Mouse (Mus musculus) intestine, embryonic 16.5 days (tissue): ENCODE measurements around the gene Car12. TPM values are rescaled to one million over a fixed set of nuclear protein-coding genes. Genes with fewer than 3 reads are reported as not detected.
A peak's percentile ranks its signal among the peaks of the same experiment; 100 is the strongest.

Source experiments
- ATAC-seq: fragments of 200-750 bp; cut with Nextera tagmentation; 2 replicates; pipeline ENCODE4 v1.8.0; 2017; ENCODE audit warnings: moderate TSS enrichment, moderate library complexity
- H3K27ac ChIP-seq: fragments of 300-500 bp; sonication (generic); 2 replicates; pipeline ENCODE4 v1.5.1; 2014; ENCODE audit warnings: mild to moderate bottlenecking, low read length
- H3K27me3 ChIP-seq: fragments of 300-500 bp; sonication (generic); replicated peaks from 2 replicates; pipeline ENCODE4 v1.6.1; 2014; ENCODE audit warnings: low read length, control low read depth, mixed read lengths; ENCODE audit not compliant: control insufficient read depth, insufficient read depth
- H3K36me3 ChIP-seq: fragments of 300-500 bp; sonication (generic); 2 replicates; pipeline ENCODE4 v1.6.1; 2014; ENCODE audit warnings: low read length, control low read depth; ENCODE audit not compliant: control insufficient read depth, insufficient read depth
- H3K4me1 ChIP-seq: fragments of 300-500 bp; sonication (generic); 2 replicates; pipeline ENCODE4 v1.6.1; 2014; ENCODE audit warnings: low read length, control low read depth, mixed read lengths; ENCODE audit not compliant: control insufficient read depth, insufficient read depth
- H3K4me2 ChIP-seq: fragments of 300-500 bp; sonication (generic); 2 replicates; pipeline ENCODE4 v1.6.1; 2014; ENCODE audit warnings: low read depth, low read length, control low read depth
- H3K4me3 ChIP-seq: fragments of 300-500 bp; sonication (generic); 2 replicates; pipeline ENCODE4 v1.5.1; 2014; ENCODE audit warnings: mild to moderate bottlenecking, low read length
- H3K9ac ChIP-seq: fragments of 300-500 bp; sonication (generic); 2 replicates; pipeline ENCODE4 v1.6.1; 2014; ENCODE audit warnings: low read depth, low read length
- H3K9me3 ChIP-seq: fragments of 300-500 bp; sonication (generic); 2 replicates; pipeline ENCODE4 v1.6.1; 2016; ENCODE audit warnings: low read length, control low read depth; ENCODE audit not compliant: control insufficient read depth
- WGBS: fragments of 180-500 bp; shearing (Covaris S2); extraction: QIAGEN DNeasy Blood & Tissue Kit; methylation state at CpG from one replicate; pipeline ENCODE4 v1.1.7; 2014; 5-methylcytosine and 5-hydroxymethylcytosine counted together
- polyA plus RNA-seq: library from polyadenylated mRNA; unstranded; fragments of >200 nt; fragmentation: Nextera tagmentation; extraction: Ambion mirVana; gene quantifications from 2 replicates; pipeline ENCODE4 v1.2.1, GENCODE M21; 2015

Gene Car12
- 5.4 and 6.2 TPM in 2 replicates for polyA plus RNA-seq

GRCm38 (mm10) chr9:66713135-66714021 is at the start of gene Car12:
Car12 (plus strand) TSS chr9:66713686.
- Histone ChIP-seq H3K27me3 (0 out of 2 replicates have a peak, but pooled peaks cover 3% of the 10 kb centered on the region), H3K9ac (peak within 1 kb of the TSS; percentile 65), H3K4me1 (peaks cover 7% of the 10 kb centered on the region; the same call in 1 of the 2 replicates), H3K27ac (0 out of 2 replicates have a peak within 1 kb of the TSS, but pooled peaks have one; percentile 21), H3K4me2 (peak within 1 kb of the TSS; percentile 93), H3K9me3 (no peaks in the 10 kb centered on the region), H3K36me3 (no peaks in the 10 kb centered on the region), H3K4me3 (peak within 1 kb of the TSS; percentile 53)
- peak; percentile 78 for ATAC-seq
- 15% methylated on average over 29 of the region's 29 CpGs for WGBS

- no peak overlapping the region for H3K4me3 ChIP-seq
- H3K27ac ChIP-seq = no peak overlapping the region
- no peak overlapping the region for H3K4me2 ChIP-seq
- no peaks in the 10 kb centered on the region for H3K4me1 ChIP-seq
- no peak for ATAC-seq
- H3K36me3 ChIP-seq = no peaks in the 10 kb centered on the region
- WGBS = 85% methylated on average over 3 of the region's 3 CpGs
- no peak overlapping the region for H3K9ac ChIP-seq
- no peaks in the 10 kb centered on the region for H3K9me3 ChIP-seq
- no peaks in the 10 kb centered on the region for H3K27me3 ChIP-seq
These were observed 49.7 kb upstream of the Car12 start for GRCm38 (mm10) chr9:66663764-66664163.

- Histone ChIP-seq H3K4me3 (no peak overlapping the region), H3K4me1 (peaks cover under 1% of the 10 kb centered on the region), H3K36me3 (no peaks in the 10 kb centered on the region), H3K27me3 (no peaks in the 10 kb centered on the region), H3K4me2 (no peak overlapping the region), H3K9me3 (no peaks in the 10 kb centered on the region), H3K27ac (no peak overlapping the region), H3K9ac (no peak overlapping the region)
- no peak for ATAC-seq
- WGBS = 89% methylated on average over 7 of the region's 7 CpGs
These were observed 48.9 kb upstream of the Car12 start for GRCm38 (mm10) chr9:66664561-66664960.

- no peak overlapping the region for H3K9ac ChIP-seq
- WGBS = 82% methylated on average over 3 of the region's 3 CpGs
- H3K27me3 ChIP-seq = no peaks in the 10 kb centered on the region
- H3K27ac ChIP-seq = no peak overlapping the region
- H3K4me2 ChIP-seq = no peak overlapping the region
- H3K4me3 ChIP-seq = no peak overlapping the region
- no peak for ATAC-seq
- H3K9me3 ChIP-seq = no peaks in the 10 kb centered on the region
- no peaks in the 10 kb centered on the region for H3K36me3 ChIP-seq
- H3K4me1 ChIP-seq = peaks cover 3% of the 10 kb centered on the region
These were observed 47.3 kb upstream of the Car12 start for GRCm38 (mm10) chr9:66666153-66666552.

GRCm38 (mm10) chr9:66667046-66667445 is 46.4 kb upstream of the Car12 start:
- no peaks in the 10 kb centered on the region for H3K36me3 ChIP-seq
- peaks cover 3% of the 10 kb centered on the region for H3K4me1 ChIP-seq
- no peak overlapping the region for H3K4me3 ChIP-seq
- 63% methylated on average over 6 of the region's 6 CpGs for WGBS
- H3K9me3 ChIP-seq = no peaks in the 10 kb centered on the region
- H3K4me2 ChIP-seq = no peak overlapping the region
- no peak overlapping the region for H3K27ac ChIP-seq
- H3K9ac ChIP-seq = no peak overlapping the region
- no peaks in the 10 kb centered on the region for H3K27me3 ChIP-seq
- peak; percentile 72 for ATAC-seq

- H3K9ac ChIP-seq = no peak overlapping the region
- no peak for ATAC-seq
- no peak overlapping the region for H3K4me3 ChIP-seq
- H3K4me2 ChIP-seq = no peak overlapping the region
- no peaks in the 10 kb centered on the region for H3K36me3 ChIP-seq
- no peak overlapping the region for H3K27ac ChIP-seq
- WGBS = 96% methylated on average over 4 of the region's 4 CpGs
- peaks cover 3% of the 10 kb centered on the region for H3K4me1 ChIP-seq
- no peaks in the 10 kb centered on the region for H3K9me3 ChIP-seq
- H3K27me3 ChIP-seq = no peaks in the 10 kb centered on the region
These were observed 45.6 kb upstream of the Car12 start for GRCm38 (mm10) chr9:66667868-66668267.

- peak; percentile 80 for ATAC-seq
- no peaks in the 10 kb centered on the region for H3K36me3 ChIP-seq
- H3K4me2 ChIP-seq = no peak overlapping the region
- 41% methylated on average over 7 of the region's 7 CpGs for WGBS
- no peaks in the 10 kb centered on the region for H3K9me3 ChIP-seq
- peak overlapping the region; percentile 43; the same call in 1 of the 2 replicates for H3K9ac ChIP-seq
- H3K27me3 ChIP-seq = no peaks in the 10 kb centered on the region
- H3K4me3 ChIP-seq = no peak overlapping the region
- H3K4me1 ChIP-seq = peaks cover 3% of the 10 kb centered on the region
- no peak overlapping the region for H3K27ac ChIP-seq
These were observed 43.9 kb upstream of the Car12 start for GRCm38 (mm10) chr9:66669561-66670078.

- H3K9ac ChIP-seq = no peak overlapping the region
- H3K4me2 ChIP-seq = no peak overlapping the region
- H3K4me3 ChIP-seq = no peak overlapping the region
- peaks cover 3% of the 10 kb centered on the region for H3K4me1 ChIP-seq
- WGBS = 33% methylated on average over 2 of the region's 2 CpGs
- no peaks in the 10 kb centered on the region for H3K9me3 ChIP-seq
- peak; percentile 72 for ATAC-seq
- no peaks in the 10 kb centered on the region for H3K36me3 ChIP-seq
- no peak overlapping the region for H3K27ac ChIP-seq
- no peaks in the 10 kb centered on the region for H3K27me3 ChIP-seq
These were observed 39.7 kb upstream of the Car12 start for GRCm38 (mm10) chr9:66673771-66674170.

GRCm38 (mm10) chr9:66675566-66675965 is 37.9 kb upstream of the Car12 start:
- H3K36me3 ChIP-seq = no peaks in the 10 kb centered on the region
- peaks cover 7% of the 10 kb centered on the region for H3K4me1 ChIP-seq
- H3K4me3 ChIP-seq = no peak overlapping the region
- H3K27ac ChIP-seq = no peak overlapping the region
- no peak for ATAC-seq
- no peak overlapping the region for H3K9ac ChIP-seq
- 87% methylated on average over 1 of the region's 1 CpGs for WGBS
- no peaks in the 10 kb centered on the region for H3K27me3 ChIP-seq
- H3K9me3 ChIP-seq = no peaks in the 10 kb centered on the region
- no peak overlapping the region for H3K4me2 ChIP-seq
